Mouse (Mus musculus) stomach, embryonic 16.5 days (tissue): ENCODE data around the gene Actr1a. TPM values are rescaled to one million over a fixed set of nuclear protein-coding genes. Genes with fewer than 3 reads are reported as not detected.

ENCODE experiments used
- ATAC-seq: fragments of 200-750 bp; cut with Nextera tagmentation; 2 replicates; pipeline ENCODE4 v1.8.0; 2017; ENCODE audit warnings: moderate number of reproducible peaks, moderate TSS enrichment; ENCODE audit not compliant: insufficient read depth, low FRiP score
- H3K27ac ChIP-seq: fragments of 300-500 bp; sonication (generic); 2 replicates; pipeline ENCODE4 v1.5.1; 2014; ENCODE audit warnings: low read length
- H3K27me3 ChIP-seq: fragments of 300-500 bp; sonication (generic); 2 replicates; pipeline ENCODE4 v1.6.1; 2014; ENCODE audit warnings: low read length, control low read depth, mixed read lengths; ENCODE audit not compliant: control insufficient read depth, insufficient read depth
- H3K36me3 ChIP-seq: fragments of 300-500 bp; sonication (generic); 2 replicates; pipeline ENCODE4 v1.6.1; 2014; ENCODE audit warnings: low read length; ENCODE audit not compliant: control insufficient read depth, insufficient read depth
- H3K4me1 ChIP-seq: fragments of 300-500 bp; sonication (generic); 2 replicates; pipeline ENCODE4 v1.6.1; 2014; ENCODE audit warnings: low read length, control low read depth, mixed read lengths; ENCODE audit not compliant: control insufficient read depth, insufficient read depth
- H3K4me2 ChIP-seq: fragments of 300-500 bp; sonication (generic); 2 replicates; pipeline ENCODE4 v1.6.1; 2014; ENCODE audit warnings: low read depth, low read length, mixed read lengths
- H3K4me3 ChIP-seq: fragments of 300-500 bp; sonication (generic); replicated peaks from 2 replicates; pipeline ENCODE4 v1.5.1; 2014; ENCODE audit warnings: mild to moderate bottlenecking, low read length
- H3K9ac ChIP-seq: fragments of 300-500 bp; sonication (generic); 2 replicates; pipeline ENCODE4 v1.6.1; 2014; ENCODE audit warnings: low read length
- H3K9me3 ChIP-seq: fragments of 300-500 bp; sonication (generic); replicated peaks from 2 replicates; pipeline ENCODE4 v1.6.1; 2016; ENCODE audit warnings: low read length, control low read depth; ENCODE audit not compliant: control insufficient read depth
- WGBS: fragments of 180-500 bp; shearing (Covaris S2); extraction: QIAGEN DNeasy Blood & Tissue Kit; methylation state at CpG from one replicate; pipeline ENCODE4 v1.1.7; 2014; 5-methylcytosine and 5-hydroxymethylcytosine counted together
- polyA plus RNA-seq: library from polyadenylated mRNA; unstranded; fragments of >200 nt; fragmentation: Nextera tagmentation; extraction: Ambion mirVana; gene quantifications from 2 replicates; pipeline ENCODE4 v1.2.1, GENCODE M21; 2015

The Actr1a gene
- polyA plus RNA-seq, 1 experiment from 2014 or later: 135 TPM

DNA sequence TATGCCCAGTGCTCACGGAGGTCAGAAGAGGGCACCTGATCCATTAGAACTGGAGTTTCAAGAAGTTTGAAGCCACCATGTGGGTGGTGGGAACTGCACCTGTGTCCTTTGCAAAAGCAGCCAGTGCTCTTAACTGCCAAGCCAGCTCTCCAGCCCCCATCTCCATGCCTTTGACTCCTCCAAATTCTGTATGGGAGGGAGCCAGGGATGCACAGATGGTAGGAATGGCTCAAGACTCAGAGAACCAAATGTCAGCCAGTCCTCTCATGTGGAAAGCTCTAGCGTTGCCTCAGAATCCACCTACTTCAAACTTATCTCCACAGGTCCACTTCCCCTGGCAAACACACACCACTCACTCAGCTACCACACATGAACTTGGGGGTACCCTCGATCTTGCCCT is 61.6 kb downstream of the Actr1a start:
- no peak overlapping the region for H3K4me2 ChIP-seq
- H3K27ac ChIP-seq: no peak overlapping the region
- no peaks in the 10 kb centered on the region for H3K9me3 ChIP-seq
- no peak overlapping the region for H3K4me3 ChIP-seq
- no peak overlapping the region for H3K9ac ChIP-seq
- no peak for ATAC-seq
- H3K36me3 ChIP-seq: 0 out of 2 replicates have a peak, but pooled peaks cover 5% of the 10 kb centered on the region
- H3K27me3 ChIP-seq: no peaks in the 10 kb centered on the region
- 81% methylated on average over 3 of the region's 3 CpGs for WGBS
- peaks cover 18% of the 10 kb centered on the region for H3K4me1 ChIP-seq

DNA sequence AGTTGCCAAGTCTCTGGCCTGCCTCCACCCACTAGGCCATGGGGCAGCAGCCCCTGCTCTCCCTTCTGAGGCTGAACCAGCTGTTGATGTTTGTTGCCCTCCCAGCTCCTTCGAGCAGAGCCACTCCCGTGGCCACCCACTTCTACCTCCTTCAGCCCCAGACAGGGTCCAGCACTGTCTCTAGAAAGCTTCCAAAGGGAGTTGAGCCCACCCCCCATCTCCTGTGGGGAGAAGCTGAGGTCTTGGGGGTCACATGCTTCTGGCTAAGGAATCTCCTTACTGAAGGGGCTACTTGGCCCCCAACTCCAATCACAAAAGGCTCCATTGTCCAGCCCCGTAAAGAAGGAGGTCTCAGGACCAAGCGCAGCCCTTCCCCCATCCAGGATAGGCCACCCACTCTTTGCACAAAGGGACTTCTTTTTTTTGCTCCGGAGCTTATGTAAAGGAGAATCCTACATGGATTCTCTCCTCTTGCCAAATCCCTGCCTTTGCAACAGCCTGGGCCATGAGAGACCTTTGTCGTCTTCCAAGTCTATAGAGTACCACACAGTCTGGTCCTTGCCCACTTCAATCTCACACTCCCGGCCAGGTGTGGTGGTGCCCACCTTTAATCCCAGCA is 62.7 kb downstream of the Actr1a start:
- 60% methylated on average over 7 of the region's 7 CpGs for WGBS
- Histone ChIP-seq H3K9me3 (no peaks in the 10 kb centered on the region), H3K27ac (no peak overlapping the region), H3K4me3 (no peak overlapping the region), H3K4me1 (peaks cover 20% of the 10 kb centered on the region), H3K9ac (no peak overlapping the region), H3K27me3 (no peaks in the 10 kb centered on the region), H3K4me2 (no peak overlapping the region), H3K36me3 (0 out of 2 replicates have a peak, but pooled peaks cover 5% of the 10 kb centered on the region)
- ATAC-seq: no peak

DNA sequence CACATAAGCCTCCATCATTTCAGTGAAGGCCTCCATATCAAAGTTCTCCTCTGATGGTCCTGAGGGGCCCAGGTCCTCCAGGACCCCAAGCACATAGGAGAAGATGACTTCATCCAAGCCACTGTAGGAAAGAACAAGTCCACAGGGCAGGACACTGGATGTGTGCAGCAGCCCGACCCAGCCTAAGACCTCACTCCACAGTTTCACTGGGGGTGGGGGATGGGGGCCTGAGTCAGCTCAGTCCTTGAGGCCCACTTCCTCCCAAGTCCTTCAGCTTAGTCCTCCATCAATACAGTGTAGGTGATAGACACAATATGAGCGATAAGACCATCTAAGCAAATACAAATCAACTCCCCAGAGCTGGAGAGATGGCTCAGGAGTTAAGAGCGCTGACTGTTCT is 63.6 kb downstream of the Actr1a start:
- ATAC-seq: no peak
- Histone ChIP-seq H3K27ac (no peak overlapping the region), H3K4me2 (no peak overlapping the region), H3K4me1 (peaks cover 22% of the 10 kb centered on the region), H3K4me3 (no peak overlapping the region), H3K9ac (no peak overlapping the region), H3K27me3 (peaks cover 2% of the 10 kb centered on the region; the same call in 1 of the 2 replicates), H3K36me3 (0 out of 2 replicates have a peak, but pooled peaks cover 5% of the 10 kb centered on the region), H3K9me3 (no peaks in the 10 kb centered on the region)
- WGBS: 83% methylated on average over 3 of the region's 3 CpGs

DNA sequence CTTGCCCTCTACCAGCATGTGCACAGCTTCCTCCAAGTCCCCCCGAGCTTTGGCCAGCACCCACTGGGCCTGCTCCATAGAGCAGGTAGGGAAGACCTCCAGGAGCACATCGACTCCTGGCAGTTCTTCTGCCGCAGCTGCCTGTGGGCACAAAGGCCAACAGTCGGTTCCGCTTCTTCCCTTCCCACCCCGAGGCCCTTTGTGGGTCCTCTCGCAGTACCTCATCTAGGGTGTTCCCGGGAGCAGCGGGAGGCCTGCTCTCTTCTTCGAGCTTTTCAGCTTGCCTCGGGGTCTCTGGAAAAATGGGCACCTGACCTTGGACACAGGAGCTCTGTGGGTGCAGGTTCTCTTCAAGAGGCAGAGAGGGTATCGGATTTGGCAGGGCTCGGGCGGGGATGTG is 64.2 kb downstream of the Actr1a start:
- no peak overlapping the region for H3K4me3 ChIP-seq
- no peak for ATAC-seq
- no peak overlapping the region for H3K4me2 ChIP-seq
- WGBS: 89% methylated on average over 14 of the region's 14 CpGs
- 0 out of 2 replicates have a peak, but pooled peaks cover 5% of the 10 kb centered on the region for H3K36me3 ChIP-seq
- H3K9ac ChIP-seq: no peak overlapping the region
- no peaks in the 10 kb centered on the region for H3K9me3 ChIP-seq
- H3K4me1 ChIP-seq: peaks cover 25% of the 10 kb centered on the region
- H3K27ac ChIP-seq: no peak overlapping the region
- H3K27me3 ChIP-seq: peaks cover 8% of the 10 kb centered on the region

DNA sequence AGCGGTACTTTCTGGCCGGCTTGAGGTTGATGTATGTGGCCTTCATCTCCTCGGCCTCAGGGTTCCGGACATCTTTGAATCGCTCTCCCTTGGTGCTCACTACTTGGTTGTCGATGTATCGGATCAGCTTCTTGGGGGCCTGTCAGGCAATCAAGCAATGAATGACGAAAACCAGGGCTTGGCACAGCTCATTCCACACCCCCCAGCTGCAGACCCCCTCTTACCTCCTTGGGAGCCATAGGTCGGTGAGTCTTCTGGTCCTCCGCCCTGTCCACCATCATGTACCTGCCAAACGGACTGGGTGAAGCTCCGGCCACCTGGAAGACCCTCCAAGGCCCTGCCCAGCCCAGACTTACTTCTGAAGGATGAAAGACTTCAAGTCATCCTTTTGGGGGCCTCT is 64.9 kb downstream of the Actr1a start:
- Histone ChIP-seq H3K27me3 (peaks cover 13% of the 10 kb centered on the region), H3K9ac (no peak overlapping the region), H3K4me1 (peaks cover 25% of the 10 kb centered on the region), H3K4me3 (no peak overlapping the region), H3K36me3 (0 out of 2 replicates have a peak, but pooled peaks cover 5% of the 10 kb centered on the region), H3K4me2 (no peak overlapping the region), H3K9me3 (no peaks in the 10 kb centered on the region), H3K27ac (no peak overlapping the region)
- 94% methylated on average over 12 of the region's 12 CpGs for WGBS
- ATAC-seq: no peak

DNA sequence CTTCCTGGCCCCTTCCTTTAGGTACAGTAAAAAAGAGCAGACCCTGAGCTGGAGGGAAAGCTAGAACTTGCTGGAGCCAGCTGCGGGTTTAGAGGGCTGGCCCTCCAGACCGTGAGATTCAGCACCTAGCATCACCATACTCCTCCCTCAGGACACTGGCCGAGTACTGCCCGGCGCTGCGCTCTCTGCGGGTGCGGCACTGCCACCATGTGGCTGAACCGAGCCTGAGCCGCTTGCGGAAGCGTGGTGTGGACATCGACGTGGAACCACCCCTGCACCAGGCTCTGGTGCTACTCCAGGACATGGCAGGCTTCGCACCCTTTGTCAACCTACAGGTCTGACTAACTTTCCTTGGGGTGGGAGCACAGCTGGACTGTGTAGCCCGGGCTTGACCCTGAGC is 65.6 kb downstream of the Actr1a start:
- 6% methylated on average over 16 of the region's 16 CpGs for WGBS
- Histone ChIP-seq H3K9ac (no peak overlapping the region), H3K27me3 (peaks cover 17% of the 10 kb centered on the region), H3K36me3 (0 out of 2 replicates have a peak, but pooled peaks cover 5% of the 10 kb centered on the region), H3K4me1 (peaks cover 25% of the 10 kb centered on the region), H3K4me2 (peak overlapping the region; percentile 100; the same call in 1 of the 2 replicates), H3K27ac (no peak overlapping the region), H3K9me3 (no peaks in the 10 kb centered on the region), H3K4me3 (peak overlapping the region; percentile 16; the same call in 1 of the 2 replicates)
- ATAC-seq: peak; percentile 51; the same call in 1 of the 2 replicates

DNA sequence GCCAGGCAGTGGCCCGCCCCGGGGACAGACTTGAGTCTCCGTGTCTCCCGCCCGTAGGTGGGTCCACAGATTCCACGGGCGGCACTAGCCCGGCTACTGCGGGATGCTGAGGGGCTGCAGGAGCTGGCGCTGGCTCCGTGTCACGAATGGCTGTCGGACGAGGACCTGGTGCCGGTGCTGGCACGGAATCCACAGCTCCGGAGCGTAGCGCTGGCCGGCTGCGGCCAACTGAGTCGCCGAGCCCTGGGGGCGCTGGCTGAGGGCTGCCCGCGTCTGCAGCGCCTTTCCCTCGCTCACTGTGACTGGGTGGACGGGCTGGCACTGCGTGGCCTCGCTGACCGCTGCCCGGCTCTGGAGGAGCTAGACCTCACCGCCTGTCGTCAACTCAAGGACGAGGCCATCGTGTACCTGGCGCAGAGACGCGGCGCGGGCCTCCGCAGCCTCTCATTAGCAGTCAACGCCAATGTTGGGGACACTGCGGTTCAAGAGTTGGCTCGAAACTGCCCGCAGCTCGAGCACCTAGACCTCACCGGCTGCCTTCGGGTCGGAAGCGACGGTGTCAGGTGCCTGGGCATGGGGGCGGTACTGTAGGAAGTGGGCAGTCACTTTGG is 66.4 kb downstream of the Actr1a start:
- no peak for ATAC-seq
- Histone ChIP-seq H3K9me3 (no peaks in the 10 kb centered on the region), H3K36me3 (0 out of 2 replicates have a peak, but pooled peaks cover 5% of the 10 kb centered on the region), H3K27ac (peak overlapping the region; percentile 84), H3K4me3 (peak overlapping the region; percentile 58), H3K9ac (peak overlapping the region; percentile 76), H3K27me3 (peaks cover 22% of the 10 kb centered on the region), H3K4me1 (peaks cover 25% of the 10 kb centered on the region), H3K4me2 (peak overlapping the region; percentile 100)
- 3% methylated on average over 54 of the region's 54 CpGs for WGBS

DNA sequence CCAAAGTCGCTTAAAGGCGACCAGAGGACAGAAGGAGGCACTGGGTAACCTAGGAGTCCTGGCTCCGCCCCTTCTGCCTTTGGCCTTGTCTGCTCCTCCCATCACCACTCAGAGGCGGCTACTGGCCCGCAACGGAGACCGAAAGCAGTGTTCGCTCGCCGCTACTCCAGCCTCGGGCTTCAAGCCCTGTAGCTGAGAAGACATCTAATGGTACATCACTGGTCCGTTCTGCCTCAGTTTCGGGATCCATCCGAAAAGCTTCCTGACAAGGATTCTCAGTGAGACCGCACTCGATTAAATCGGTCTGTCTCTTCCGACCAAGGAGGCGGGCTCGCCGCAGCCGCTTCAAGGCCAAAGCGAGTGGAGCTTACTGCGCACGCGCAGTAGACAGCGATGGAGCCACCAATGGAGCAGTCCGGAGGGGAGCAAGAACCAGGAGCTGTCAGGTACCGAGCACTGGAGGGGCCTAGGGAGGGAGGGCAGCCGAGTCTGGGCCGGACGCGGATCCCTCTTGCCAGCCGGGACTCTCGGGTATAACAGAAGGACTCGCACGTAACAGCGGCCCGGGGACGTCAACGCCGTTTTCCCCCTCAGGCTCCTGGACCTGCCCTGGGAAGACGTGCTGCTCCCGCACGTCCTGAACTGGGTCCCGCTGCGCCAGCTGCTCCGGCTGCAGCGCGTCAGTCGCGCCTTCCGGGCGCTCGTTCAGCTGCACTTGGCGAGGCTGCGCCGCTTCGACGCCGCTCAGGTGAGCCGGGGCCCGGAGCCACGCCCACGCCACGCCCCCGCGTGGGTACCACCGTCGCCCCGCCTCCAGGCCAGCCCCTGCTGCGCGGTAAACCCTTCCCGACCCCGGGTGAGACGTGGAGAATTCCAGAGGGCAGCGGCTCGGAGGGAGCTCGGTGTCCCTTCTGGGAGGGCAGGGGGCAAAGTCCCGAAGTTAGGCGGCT is 67.2 kb downstream of the Actr1a start, which contains the start of gene Fbxl15:
Fbxl15 (plus strand) TSS at position 104 of the 950 bp plus-strand sequence.
- WGBS: under 1% methylated on average over 81 of the region's 81 CpGs

More for the DNA sequence above, 67.2 kb downstream of the Actr1a start, which contains the start of gene Fbxl15:
- peak within 1 kb of the TSS; percentile 84 for H3K27ac ChIP-seq
- H3K4me1 ChIP-seq: peaks cover 25% of the 10 kb centered on the region
- H3K9me3 ChIP-seq: no peaks in the 10 kb centered on the region
- peak within 1 kb of the TSS; percentile 58 for H3K4me3 ChIP-seq
- ATAC-seq: peak; percentile 91
- peaks cover 22% of the 10 kb centered on the region for H3K27me3 ChIP-seq
- peak within 1 kb of the TSS; percentile 100 for H3K4me2 ChIP-seq
- H3K36me3 ChIP-seq: 0 out of 2 replicates have a peak, but pooled peaks cover 5% of the 10 kb centered on the region
- H3K9ac ChIP-seq: peak within 1 kb of the TSS; percentile 76
